Mouse (Mus musculus): ENCODE measurements at regions not wholly inside any gene's neighbourhood (a gene's known extent, or its start where the extent isn't known, plus 50 kb on each side); places are given as distances from the start of the nearest gene placed in this dataset.

DNA sequence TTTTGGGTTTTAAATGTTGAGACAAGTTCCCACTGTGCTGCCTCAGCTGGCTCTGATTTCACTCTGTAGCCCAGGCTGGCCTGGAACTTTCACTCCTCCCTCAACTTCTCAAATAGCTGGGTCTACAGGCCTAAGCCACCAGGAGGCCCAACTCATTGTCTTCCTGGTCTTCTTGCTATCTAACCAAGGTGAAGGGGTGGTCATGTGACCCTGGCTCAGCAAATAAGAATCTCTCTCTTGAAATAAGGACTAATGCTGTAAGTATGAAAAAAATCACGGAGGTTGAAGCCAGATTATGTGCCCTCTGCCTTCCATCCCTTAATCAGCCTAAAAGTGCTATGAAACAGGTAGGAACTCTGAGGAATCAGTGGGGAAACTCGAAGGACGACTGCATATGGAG is 208.7 kb upstream of the Rreb1 start:
- TF ChIP-seq CTCF (IDR thresholded peaks at IDR 0.05; ENCODE audit: low read depth) (no peak), EP300 (IDR thresholded peaks at IDR 0.05; ENCODE audit: low read depth) (no peak)

Measured in liver, embryonic 14.5 days (tissue).